Mouse (Mus musculus) mouse trophoblast stem cell (cell line): Measurements from ENCODE around the gene Senp3.
"Not testable (repeated sequence)": the region's sequence is repeated elsewhere in the genome, so short reads cannot be mapped to it uniquely, and the experiment has no call there.

Experiments
- in situ Hi-C, 2 experiments: fragments of 300-500 bp; cut with MseI, MboI; formaldehyde crosslinking; loops; 2 replicates in 1 of 2; 3 replicates in 1 of 2; pipeline ENCODE4 v1.15.1; 2025

Senp3 gene

GRCm38 (mm10) chr11:69656065-69656455 lies 25.8 kb downstream of the Senp3 start:
- in situ Hi-C loops, result no loop called here

GRCm38 (mm10) chr11:69655264-69656064 lies 26.4 kb downstream of the Senp3 start, which contains the start of gene Sox15:
Gene Sox15, plus strand, starts transcription at chr11:69655314.
- in situ Hi-C loops, result no loop called here

GRCm38 (mm10) chr11:69654760-69655159 lies 27.1 kb downstream of the Senp3 start:
- in situ Hi-C loops, result no loop called here

- in situ Hi-C loops, result no loop called here
These were observed 28.5 kb downstream of the Senp3 start for GRCm38 (mm10) chr11:69653399-69653798.

- in situ Hi-C loops, result no loop called here
These were observed 36.0 kb downstream of the Senp3 start for GRCm38 (mm10) chr11:69645860-69646259.

GRCm38 (mm10) chr11:69635471-69635870 lies 46.4 kb downstream of the Senp3 start:
- in situ Hi-C loops, result no loop called here

- in situ Hi-C loops, result no loop called here
These were observed 48.6 kb downstream of the Senp3 start for GRCm38 (mm10) chr11:69633128-69633866.

- in situ Hi-C loops, result no loop called here
These were observed 49.4 kb downstream of the Senp3 start, which contains the start of gene Fxr2 for GRCm38 (mm10) chr11:69632284-69633089. Gene Fxr2, plus strand, starts transcription at chr11:69632990.

- in situ Hi-C loops, result no loop called here
These were observed 52.1 kb downstream of the Senp3 start for GRCm38 (mm10) chr11:69629802-69630201.

GRCm38 (mm10) chr11:69628286-69628685 lies 53.6 kb downstream of the Senp3 start:
- in situ Hi-C loops, result no loop called here

GRCm38 (mm10) chr11:69624339-69624738 lies 57.5 kb downstream of the Senp3 start:
- in situ Hi-C loops, result not testable (repeated sequence)
